Mouse (Mus musculus) thymus, adult 2 months (tissue): ENCODE results near the gene Fxr2. TPM values are rescaled to one million over a fixed set of nuclear protein-coding genes. Genes with fewer than 3 reads are reported as not detected.
A peak's percentile ranks its signal among the peaks of the same experiment; 100 is the strongest.

ENCODE experiments used
- DNase-seq: peaks from one replicate; pipeline ENCODE4 v3.0.0; 2021
- H3K27ac ChIP-seq: fragments of 200-500 bp; 2 replicates; pipeline ENCODE4 v1.5.1; 2012; ENCODE audit warnings: low read length, control low read depth; ENCODE audit not compliant: control insufficient read depth, insufficient read depth
- H3K27me3 ChIP-seq: fragments of 200-500 bp; 2 replicates; pipeline ENCODE4 v1.6.1; 2012; ENCODE audit warnings: mild to moderate bottlenecking, low read length, moderate library complexity, mixed read lengths; ENCODE audit not compliant: control insufficient read depth, insufficient read depth
- H3K36me3 ChIP-seq: fragments of 200-500 bp; 2 replicates; pipeline ENCODE4 v1.6.1; 2012; ENCODE audit warnings: mild to moderate bottlenecking, low read length, moderate library complexity; ENCODE audit not compliant: control insufficient read depth, insufficient read depth
- H3K4me1 ChIP-seq: fragments of 200-500 bp; replicated peaks from 2 replicates; pipeline ENCODE4 v1.6.1; 2012; ENCODE audit warnings: low read length; ENCODE audit not compliant: control insufficient read depth, insufficient read depth
- H3K4me3 ChIP-seq: fragments of 200-500 bp; 2 replicates; pipeline ENCODE4 v1.5.1; 2012; ENCODE audit warnings: mild to moderate bottlenecking, low read length, control low read depth, moderate library complexity; ENCODE audit not compliant: control insufficient read depth, insufficient read depth
- CTCF ChIP-seq: fragments of 200-500 bp; IDR thresholded peaks from 2 replicates; pipeline ENCODE4 v1.5.1; 2012; ENCODE audit warnings: mild to moderate bottlenecking, control low read depth, low read length, moderate library complexity, borderline replicate concordance; ENCODE audit not compliant: control insufficient read depth, poor library complexity, insufficient read depth; ENCODE audit errors: extremely low read depth
- POLR2A ChIP-seq: fragments of 200-500 bp; IDR thresholded peaks from 2 replicates; pipeline ENCODE4 v1.6.1; 2012; ENCODE audit warnings: mild to moderate bottlenecking, low read length, control low read depth, moderate library complexity; ENCODE audit not compliant: control insufficient read depth, poor library complexity, insufficient read depth; ENCODE audit errors: extremely low read depth
- WGBS: fragments of 180-500 bp; shearing (Covaris S2); methylation state at CpG from one replicate; pipeline ENCODE4 v1.1.7; 2018; 5-methylcytosine and 5-hydroxymethylcytosine counted together
- polyA plus RNA-seq: library from polyadenylated mRNA; depleted of rRNA; stranded (reverse); fragments of >200 nt; gene quantifications from 2 replicates; pipeline ENCODE4 v1.2.3, GENCODE M21; 2012

Gene Fxr2
- polyA plus RNA-seq, 1 experiment: 96.0 TPM

DNA sequence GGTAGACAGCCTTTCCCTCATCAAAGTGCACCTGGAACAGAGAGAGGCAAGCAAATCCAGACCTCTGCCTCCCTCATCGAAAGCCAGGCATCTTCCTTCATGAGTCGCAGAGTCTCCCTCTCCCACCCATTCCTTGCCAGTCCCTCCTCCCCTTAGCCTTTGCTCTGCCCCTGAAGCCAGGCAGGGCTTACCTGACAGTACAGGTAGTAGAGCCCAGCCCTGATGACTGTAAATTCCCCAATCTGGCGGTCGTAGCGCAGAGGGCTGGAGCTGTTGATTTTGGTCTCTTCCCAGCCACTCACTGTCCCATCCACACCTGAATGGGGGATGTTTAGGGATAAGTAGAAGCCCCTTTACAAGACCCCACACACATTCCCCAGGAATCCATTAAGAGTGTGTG, 54.3 kb downstream of the Fxr2 start:
- WGBS: 91% methylated on average over 5 of the region's 5 CpGs
- no peaks in the 10 kb centered on the region for H3K27me3 ChIP-seq
- no peak for DNase-seq
- no peak overlapping the region for H3K4me3 ChIP-seq
- H3K36me3 ChIP-seq: no peaks in the 10 kb centered on the region
- H3K27ac ChIP-seq: no peak overlapping the region
- peaks cover 2% of the 10 kb centered on the region; the same call in 1 of the 2 replicates for H3K4me1 ChIP-seq
- TF ChIP-seq POLR2A: no peak
- TF ChIP-seq CTCF: no peak

DNA sequence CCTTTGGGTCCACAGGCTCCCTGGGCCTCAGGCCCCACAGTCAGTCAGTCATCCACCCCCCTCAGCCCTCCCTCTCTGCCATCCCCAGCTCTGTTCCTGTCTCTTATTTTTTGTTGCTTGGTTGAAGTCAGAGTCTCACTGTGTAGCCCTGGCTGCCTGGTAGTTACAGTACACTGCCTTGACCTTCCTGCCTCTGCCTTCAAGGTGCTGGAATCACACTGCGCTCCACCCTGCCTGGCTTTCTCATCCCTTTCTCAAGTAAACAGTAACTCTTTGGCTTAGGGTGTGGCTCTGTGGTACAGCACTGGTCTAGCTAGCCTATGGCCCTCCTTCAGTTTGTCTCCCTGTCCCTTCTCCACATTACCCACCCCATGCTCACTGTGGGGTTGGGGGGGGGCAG, 57.1 kb downstream of the Fxr2 start:
- no peak overlapping the region for H3K27ac ChIP-seq
- no peak for TF ChIP-seq POLR2A
- TF ChIP-seq CTCF: no peak
- 100% methylated on average over 1 of the region's 1 CpGs for WGBS
- DNase-seq: no peak
- H3K4me3 ChIP-seq: no peak overlapping the region
- H3K36me3 ChIP-seq: no peaks in the 10 kb centered on the region
- no peaks in the 10 kb centered on the region for H3K4me1 ChIP-seq
- H3K27me3 ChIP-seq: no peaks in the 10 kb centered on the region

DNA sequence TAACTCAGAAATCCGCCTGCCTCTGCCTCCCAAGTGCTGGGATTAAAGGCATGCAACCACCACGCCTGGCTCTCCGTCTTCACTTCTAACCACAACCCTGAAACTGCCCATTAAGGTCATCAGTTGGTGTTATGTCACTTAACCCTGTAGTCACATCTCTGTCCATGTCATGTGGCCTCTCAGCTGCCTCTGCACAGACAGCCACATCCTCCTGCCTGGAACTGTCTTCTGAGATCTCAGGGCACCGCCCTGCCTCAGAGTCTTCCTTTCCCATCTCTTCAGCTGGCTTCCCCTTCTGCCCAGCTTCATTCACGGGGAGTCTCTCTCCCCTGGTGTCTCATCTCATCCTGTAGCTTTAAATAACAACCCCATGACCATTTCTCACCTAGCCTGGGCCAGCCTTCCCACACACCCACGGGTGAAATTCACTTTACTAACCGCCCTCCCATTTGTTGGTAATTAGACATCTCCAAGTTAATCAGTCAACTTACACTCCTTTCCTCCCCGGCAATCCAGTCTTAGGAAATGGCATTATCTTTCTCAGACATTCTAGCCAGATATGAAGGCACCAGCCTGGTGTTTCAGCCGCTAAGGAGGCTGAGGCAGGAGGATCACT, 59.5 kb downstream of the Fxr2 start:
- Histone ChIP-seq H3K27me3 (peaks cover 3% of the 10 kb centered on the region; the same call in 1 of the 2 replicates), H3K27ac (no peak overlapping the region), H3K4me1 (no peaks in the 10 kb centered on the region), H3K4me3 (no peak overlapping the region), H3K36me3 (no peaks in the 10 kb centered on the region)
- TF ChIP-seq CTCF (no peak), POLR2A (no peak)
- DNase-seq: no peak
- WGBS: 62% methylated on average over 9 of the region's 9 CpGs

DNA sequence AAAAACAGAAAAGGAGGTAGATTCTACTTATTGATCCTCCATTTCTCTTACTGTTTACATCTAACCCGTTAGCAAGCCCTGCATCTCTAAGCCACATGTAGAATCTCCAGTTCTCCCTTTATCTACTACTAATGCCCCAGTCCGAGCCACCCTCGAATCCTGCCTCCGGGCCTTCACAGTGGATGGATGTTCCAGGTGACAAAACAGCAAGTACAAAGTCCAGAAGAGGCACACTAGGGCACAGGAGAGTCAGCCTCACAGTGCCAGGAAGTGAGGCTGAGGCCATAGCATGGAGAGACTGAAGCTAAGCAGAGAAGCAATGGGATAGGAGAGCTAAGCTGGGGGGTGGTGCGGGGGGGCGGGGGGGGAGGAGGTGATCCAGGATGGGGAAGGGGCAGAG, 60.1 kb downstream of the Fxr2 start:
- DNase-seq: no peak
- TF ChIP-seq POLR2A: no peak
- TF ChIP-seq CTCF: no peak
- Histone ChIP-seq H3K36me3 (no peaks in the 10 kb centered on the region), H3K4me3 (no peak overlapping the region), H3K4me1 (no peaks in the 10 kb centered on the region), H3K27me3 (peaks cover 3% of the 10 kb centered on the region; the same call in 1 of the 2 replicates), H3K27ac (no peak overlapping the region)
- WGBS: 90% methylated on average over 6 of the region's 6 CpGs

DNA sequence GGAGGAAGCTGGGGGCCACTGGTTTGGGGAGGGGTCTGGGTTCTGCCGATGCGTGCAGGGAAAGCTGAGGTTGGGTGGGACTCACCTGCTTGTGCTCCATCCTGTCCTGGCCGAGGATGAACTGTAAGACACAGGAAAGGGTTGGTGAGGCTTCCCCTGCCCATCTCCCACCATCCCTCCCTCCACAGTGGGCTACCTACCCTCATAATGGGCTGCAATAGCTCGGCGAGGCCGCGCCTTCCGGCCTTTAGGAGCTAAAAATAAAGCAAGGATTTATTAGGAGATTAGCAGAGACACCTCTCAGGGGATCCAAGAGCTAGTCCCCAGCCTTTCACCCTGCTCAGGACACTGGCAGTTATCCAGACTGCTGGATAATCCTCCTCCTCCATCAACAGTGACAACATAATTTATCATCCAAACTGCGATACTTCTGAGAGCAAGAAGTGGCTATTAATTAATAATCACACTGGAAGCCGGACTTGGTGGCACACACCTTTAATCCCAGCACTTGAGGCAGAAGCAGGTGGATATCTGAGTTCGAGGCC, 60.7 kb downstream of the Fxr2 start:
- no peak for DNase-seq
- Histone ChIP-seq H3K27me3 (peaks cover 3% of the 10 kb centered on the region; the same call in 1 of the 2 replicates), H3K27ac (no peak overlapping the region), H3K36me3 (no peaks in the 10 kb centered on the region), H3K4me3 (no peak overlapping the region), H3K4me1 (no peaks in the 10 kb centered on the region)
- 60% methylated on average over 11 of the region's 11 CpGs for WGBS
- TF ChIP-seq POLR2A: no peak
- no peak for TF ChIP-seq CTCF

DNA sequence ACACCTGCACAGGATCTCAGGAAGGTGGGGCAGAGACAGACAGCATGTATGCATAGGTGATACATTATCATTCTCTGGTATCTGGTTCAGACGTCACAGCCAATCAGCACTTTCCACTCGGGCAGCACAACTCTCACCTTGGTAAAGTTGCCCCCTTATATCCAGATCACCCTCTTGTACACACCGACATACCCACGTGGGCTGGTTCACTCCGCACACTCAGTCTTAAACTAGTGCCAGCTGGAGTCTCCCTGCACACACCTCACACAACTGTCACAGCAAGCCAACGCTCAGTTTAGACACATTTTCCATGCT, 62.2 kb downstream of the Fxr2 start:
- TF ChIP-seq CTCF (no peak), POLR2A (no peak)
- 73% methylated on average over 6 of the region's 6 CpGs for WGBS
- H3K4me1 ChIP-seq: no peaks in the 10 kb centered on the region
- peak overlapping the region; percentile 34; the same call in 1 of the 2 replicates for H3K4me3 ChIP-seq
- no peaks in the 10 kb centered on the region for H3K36me3 ChIP-seq
- DNase-seq: no peak
- H3K27ac ChIP-seq: no peak overlapping the region
- H3K27me3 ChIP-seq: peaks cover 3% of the 10 kb centered on the region; the same call in 1 of the 2 replicates

DNA sequence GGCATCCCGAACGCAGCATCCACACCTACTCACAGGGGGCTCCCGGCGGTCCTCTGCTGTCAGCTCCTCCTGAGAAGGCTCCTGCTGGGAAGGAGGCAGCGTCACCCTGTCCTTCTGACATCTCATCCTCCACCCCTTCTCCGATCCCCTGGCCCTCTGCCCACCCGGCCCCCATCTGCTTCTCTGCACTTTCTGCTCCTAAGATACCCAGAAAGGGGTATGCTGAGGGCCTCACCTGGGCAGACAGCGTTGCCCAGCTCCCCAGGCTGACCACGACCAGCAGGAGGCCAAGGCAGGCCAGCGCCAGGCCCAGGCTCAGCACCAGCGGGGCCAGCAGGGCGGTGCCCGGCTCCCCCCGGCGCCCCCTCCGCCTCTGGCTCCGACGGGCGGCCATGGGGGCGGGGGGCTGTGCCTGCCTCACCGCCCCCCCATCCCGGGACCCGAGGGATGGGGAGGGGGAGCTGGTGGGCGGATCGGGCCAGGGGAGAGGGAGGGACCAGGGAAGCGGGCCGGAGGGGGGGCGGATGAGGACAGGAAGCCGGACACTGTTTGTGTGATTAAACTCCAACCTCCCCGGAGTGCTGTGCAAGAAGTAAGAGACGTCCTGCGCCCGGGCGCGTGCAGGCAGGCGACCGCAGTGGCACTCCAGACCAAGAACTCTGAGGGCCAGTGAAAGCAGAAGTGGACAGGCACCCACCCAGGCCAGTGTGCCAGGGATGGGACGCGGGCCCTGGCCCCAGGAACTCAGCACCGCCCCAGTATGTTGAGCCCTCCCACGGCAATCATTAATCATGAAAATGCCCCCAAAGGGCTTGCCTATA, 62.8 kb downstream of the Fxr2 start, which contains the start of the genes Tnfsf12 and Tnfsfm13:
TSS of gene Tnfsf12 (minus strand) at position 489 of the 821 bp plus-strand sequence.
TSS of gene Tnfsfm13 (minus strand) at position 738 of the 821 bp plus-strand sequence.
- H3K4me3 ChIP-seq: peak within 1 kb of the TSS; percentile 34
- no peaks in the 10 kb centered on the region for H3K36me3 ChIP-seq
- peaks cover 3% of the 10 kb centered on the region; the same call in 1 of the 2 replicates for H3K27me3 ChIP-seq
- no peak within 1 kb of the TSS for H3K27ac ChIP-seq
- TF ChIP-seq POLR2A (no peak), CTCF (no peak)
- no peaks in the 10 kb centered on the region for H3K4me1 ChIP-seq
- 22% methylated on average over 40 of the region's 41 CpGs for WGBS
- DNase-seq: no peak
